8 mouse cellular contexts compared by ENCODE assay signal in genomic region chr11:3912875-3913271, GRCm38 (mm10). TPM values are rescaled to one million over a fixed set of nuclear protein-coding genes. Genes with fewer than 3 reads are reported as not detected.
DNase-seq lines count a peak whose midpoint lies in the region; ATAC-seq and TF ChIP-seq lines count a peak whose summit lies in the region.

No protein-coding gene starts in this region.

- WGBS in kidney, embryonic 14.5 days = 5% methylated on average over 16 of the region's 16 CpGs
- 2% methylated on average over 16 of the region's 16 CpGs for whole genome bisulfite sequencing in forebrain, embryonic 11.5 days
- 1% methylated on average over 16 of the region's 16 CpGs for WGBS in hindbrain, embryonic 12.5 days
- WGBS in liver, embryonic 11.5 days = 9% methylated on average over 16 of the region's 16 CpGs
- WGBS in midbrain, postnatal 0 days = 2% methylated on average over 16 of the region's 16 CpGs

- no peak for DNase-seq in kidney, adult 11 months
- peak; percentile 62 for DNase-seq in adrenal gland, postnatal 14 days
- peak; percentile 74 for DNase-seq in forebrain, embryonic 11.5 days (ENCODE audit: low spot score)
- peak; percentile 51 for DNase-seq in liver, embryonic 11.5 days (ENCODE audit: low spot score)
- peak; percentile 31 for DNase-seq in midbrain, postnatal 0 days (ENCODE audit: low spot score)

- H3K4me2 ChIP-seq in kidney, embryonic 14.5 days (replicated peaks; ENCODE audit: low read depth, low read length) = peak overlapping the region; percentile 96
- peak overlapping the region; percentile 91 for H3K4me2 ChIP-seq in forebrain, embryonic 11.5 days (ENCODE audit: low read depth, low read length, severe bottlenecking)
- peak overlapping the region; percentile 71 for H3K4me2 ChIP-seq in hindbrain, embryonic 12.5 days (replicated peaks)
- H3K4me2 ChIP-seq in liver, embryonic 11.5 days = peak overlapping the region; percentile 96
- H3K4me2 ChIP-seq in midbrain, postnatal 0 days (ENCODE audit: low read depth, low read length, poor library complexity, severe bottlenecking) = peak overlapping the region; percentile 95

- no peak overlapping the region for H3K27ac ChIP-seq in kidney, embryonic 14.5 days (ENCODE audit: low read depth, low read length)
- H3K27ac ChIP-seq in forebrain, embryonic 11.5 days (ENCODE audit: low read depth, low read length) = no peak overlapping the region
- no peak overlapping the region for H3K27ac ChIP-seq in hindbrain, embryonic 12.5 days
- no peak overlapping the region for H3K27ac ChIP-seq in liver, embryonic 11.5 days (ENCODE audit: low read depth, low read length)
- H3K27ac ChIP-seq in midbrain, postnatal 0 days (ENCODE audit: low read depth, low read length) = peak overlapping the region; percentile 82

- H3K4me1 ChIP-seq in kidney, embryonic 14.5 days (ENCODE audit: control insufficient read depth, insufficient read depth, low read length) = peaks cover 18% of the 10 kb centered on the region
- H3K4me1 ChIP-seq in forebrain, embryonic 11.5 days (replicated peaks; ENCODE audit: control insufficient read depth, insufficient read depth, low read length) = peaks cover 16% of the 10 kb centered on the region
- peaks cover 38% of the 10 kb centered on the region for H3K4me1 ChIP-seq in hindbrain, embryonic 12.5 days
- H3K4me1 ChIP-seq in liver, embryonic 11.5 days (replicated peaks; ENCODE audit: control insufficient read depth, insufficient read depth, low read length) = peaks cover 19% of the 10 kb centered on the region
- H3K4me1 ChIP-seq in midbrain, postnatal 0 days (ENCODE audit: insufficient read depth, low read length) = peaks cover 32% of the 10 kb centered on the region

- peak overlapping the region; percentile 58 for H3K9ac ChIP-seq in kidney, embryonic 14.5 days (ENCODE audit: low read depth, low read length)
- H3K9ac ChIP-seq in forebrain, embryonic 11.5 days (ENCODE audit: low read length) = peak overlapping the region; percentile 63
- H3K9ac ChIP-seq in hindbrain, embryonic 12.5 days = peak overlapping the region; percentile 75
- peak overlapping the region; percentile 26; the same call in 1 of the 2 replicates for H3K9ac ChIP-seq in liver, embryonic 11.5 days (ENCODE audit: low read depth, low read length)
- peak overlapping the region; percentile 76 for H3K9ac ChIP-seq in midbrain, postnatal 0 days (replicated peaks; ENCODE audit: low read length, poor library complexity, severe bottlenecking)

- no peak; the same call in 1 of the 2 replicates for ATAC-seq in kidney, embryonic 14.5 days (ENCODE audit: low FRiP score, low TSS enrichment)
- peak; percentile 28; the same call in 1 of the 2 replicates for ATAC-seq in forebrain, embryonic 11.5 days (replicated peaks; ENCODE audit: low FRiP score)
- ATAC-seq in hindbrain, embryonic 12.5 days (ENCODE audit: low FRiP score) = peak; percentile 9; the same call in 1 of the 2 replicates
- no peak for ATAC-seq in liver, embryonic 11.5 days (replicated peaks; ENCODE audit: low FRiP score)
- peak; percentile 15 for ATAC-seq in midbrain, postnatal 0 days (ENCODE audit: low FRiP score)
- ATAC-seq in activated CD4-positive, CD25-positive, alpha-beta regulatory T cell, adult 4 months = no peak

- no peaks in the 10 kb centered on the region for H3K9me3 ChIP-seq in kidney, embryonic 14.5 days (ENCODE audit: control insufficient read depth, low read length)
- H3K9me3 ChIP-seq in forebrain, embryonic 11.5 days (ENCODE audit: control insufficient read depth, low read length) = no peaks in the 10 kb centered on the region
- no peaks in the 10 kb centered on the region for H3K9me3 ChIP-seq in hindbrain, embryonic 12.5 days (replicated peaks)
- no peaks in the 10 kb centered on the region for H3K9me3 ChIP-seq in liver, embryonic 11.5 days (ENCODE audit: control insufficient read depth, low read length)
- H3K9me3 ChIP-seq in midbrain, postnatal 0 days (ENCODE audit: low read length) = no peaks in the 10 kb centered on the region

- H3K4me3 ChIP-seq in kidney, embryonic 14.5 days (ENCODE audit: low read length) = peak overlapping the region; percentile 59
- peak overlapping the region; percentile 54 for H3K4me3 ChIP-seq in forebrain, embryonic 11.5 days (ENCODE audit: low read depth, low read length)
- H3K4me3 ChIP-seq in hindbrain, embryonic 12.5 days = peak overlapping the region; percentile 63
- peak overlapping the region; percentile 63 for H3K4me3 ChIP-seq in liver, embryonic 11.5 days (ENCODE audit: low read depth, low read length)
- H3K4me3 ChIP-seq in midbrain, postnatal 0 days (ENCODE audit: low read depth, low read length) = peak overlapping the region; percentile 56

- peak; percentile 37 for TF ChIP-seq CTCF in midbrain, postnatal 0 days (IDR thresholded peaks at IDR 0.05)

- H3K36me3 ChIP-seq in kidney, embryonic 14.5 days (ENCODE audit: control insufficient read depth, insufficient read depth, low read length) = no peaks in the 10 kb centered on the region
- no peaks in the 10 kb centered on the region for H3K36me3 ChIP-seq in forebrain, embryonic 11.5 days (ENCODE audit: control insufficient read depth, insufficient read depth, low read length)
- no peaks in the 10 kb centered on the region for H3K36me3 ChIP-seq in hindbrain, embryonic 12.5 days
- H3K36me3 ChIP-seq in liver, embryonic 11.5 days (ENCODE audit: control insufficient read depth, insufficient read depth, low read length) = no peaks in the 10 kb centered on the region
- H3K36me3 ChIP-seq in midbrain, postnatal 0 days (ENCODE audit: insufficient read depth, low read length) = no peaks in the 10 kb centered on the region

- H3K27me3 ChIP-seq in kidney, embryonic 14.5 days (ENCODE audit: control insufficient read depth, insufficient read depth, low read length) = peaks cover 5% of the 10 kb centered on the region
- peaks cover 2% of the 10 kb centered on the region; the same call in 1 of the 2 replicates for H3K27me3 ChIP-seq in forebrain, embryonic 11.5 days (ENCODE audit: control insufficient read depth, insufficient read depth, low read length)
- peaks cover 11% of the 10 kb centered on the region for H3K27me3 ChIP-seq in hindbrain, embryonic 12.5 days
- peaks cover 20% of the 10 kb centered on the region for H3K27me3 ChIP-seq in liver, embryonic 11.5 days (replicated peaks; ENCODE audit: control insufficient read depth, insufficient read depth, low read length)
- no peaks in the 10 kb centered on the region for H3K27me3 ChIP-seq in midbrain, postnatal 0 days (ENCODE audit: insufficient read depth, low read length)

RNA-seq across cellular contexts. Expression of gene Slc35e4, which starts 1.6 kb away (rescaled TPM):
- polyA plus RNA-seq in kidney, embryonic 14.5 days (2014; fragmentation: Nextera tagmentation; extraction: Ambion mirVana) = 3.0 and 3.8 TPM in 2 replicates
- 3.4 and 5.4 TPM in 2 replicates for total RNA-seq in adrenal gland, postnatal 14 days (2021)
- 3.5 and 3.9 TPM in 2 replicates for polyA plus RNA-seq in forebrain, embryonic 11.5 days (2014; fragmentation: Nextera tagmentation; extraction: Ambion mirVana)
- 7.6 and 7.9 TPM in 2 replicates for polyA plus RNA-seq in hindbrain, embryonic 12.5 days (2016; fragmentation: Nextera tagmentation; extraction: Ambion mirVana)
- 0.97 and 1.4 TPM in 2 replicates for polyA plus RNA-seq in liver, embryonic 11.5 days (2014; fragmentation: Nextera tagmentation; extraction: Ambion mirVana)
- 48.2 and 56.5 TPM in 2 replicates for total RNA-seq in midbrain, postnatal 0 days (2014; rRNA removed)
- polyA plus RNA-seq in midbrain, postnatal 0 days (2015; fragmentation: Nextera tagmentation; extraction: Ambion mirVana) = 27.3 and 27.4 TPM in 2 replicates
- 1 to 10 TPM; 1.1 to 1.2 TPM for polyA plus RNA-seq in activated CD4-positive, CD25-positive, alpha-beta regulatory T cell, adult 4 months (2017; shearing (Covaris generic))

RNA-seq across cellular contexts. Expression of gene Dusp18, which starts 17.8 kb away (rescaled TPM):
- polyA plus RNA-seq in kidney, embryonic 14.5 days (2014; fragmentation: Nextera tagmentation; extraction: Ambion mirVana) = 10.0 and 14.7 TPM in 2 replicates
- total RNA-seq in adrenal gland, postnatal 14 days (2021) = 4.3 and 5.2 TPM in 2 replicates
- 22.5 and 23.7 TPM in 2 replicates for polyA plus RNA-seq in forebrain, embryonic 11.5 days (2014; fragmentation: Nextera tagmentation; extraction: Ambion mirVana)
- polyA plus RNA-seq in hindbrain, embryonic 12.5 days (2016; fragmentation: Nextera tagmentation; extraction: Ambion mirVana) = 27.7 and 29.1 TPM in 2 replicates
- polyA plus RNA-seq in liver, embryonic 11.5 days (2014; fragmentation: Nextera tagmentation; extraction: Ambion mirVana) = 2.0 and 2.5 TPM in 2 replicates
- 20.7 and 23.7 TPM in 2 replicates for total RNA-seq in midbrain, postnatal 0 days (2014; rRNA removed)
- polyA plus RNA-seq in midbrain, postnatal 0 days (2015; fragmentation: Nextera tagmentation; extraction: Ambion mirVana) = 20.5 and 24.1 TPM in 2 replicates
- polyA plus RNA-seq in activated CD4-positive, CD25-positive, alpha-beta regulatory T cell, adult 4 months (2017; shearing (Covaris generic)) = under 1 TPM; 0.10 to 0.20 TPM

RNA-seq across cellular contexts. Expression of gene 4921536K21Rik, which starts 18.0 kb away (rescaled TPM):
- 0.20 and 0.40 TPM in 2 replicates for polyA plus RNA-seq in kidney, embryonic 14.5 days (2014; fragmentation: Nextera tagmentation; extraction: Ambion mirVana)
- total RNA-seq in adrenal gland, postnatal 14 days (2021) = 0.59 and 0.83 TPM in 2 replicates
- 0.51 and 0.60 TPM in 2 replicates for polyA plus RNA-seq in forebrain, embryonic 11.5 days (2014; fragmentation: Nextera tagmentation; extraction: Ambion mirVana)
- polyA plus RNA-seq in hindbrain, embryonic 12.5 days (2016; fragmentation: Nextera tagmentation; extraction: Ambion mirVana) = 0.72 and 0.82 TPM in 2 replicates
- polyA plus RNA-seq in liver, embryonic 11.5 days (2014; fragmentation: Nextera tagmentation; extraction: Ambion mirVana) = not detected in 2 replicates
- 0.49 and 0.61 TPM in 2 replicates for total RNA-seq in midbrain, postnatal 0 days (2014; rRNA removed)
- polyA plus RNA-seq in midbrain, postnatal 0 days (2015; fragmentation: Nextera tagmentation; extraction: Ambion mirVana) = 0.28 and 0.41 TPM in 2 replicates
- not detected for polyA plus RNA-seq in activated CD4-positive, CD25-positive, alpha-beta regulatory T cell, adult 4 months (2017; shearing (Covaris generic))

RNA-seq across cellular contexts. Expression of gene Tcn2, which starts 19.1 kb away (rescaled TPM):
- polyA plus RNA-seq in kidney, embryonic 14.5 days (2014; fragmentation: Nextera tagmentation; extraction: Ambion mirVana) = 49.7 and 61.8 TPM in 2 replicates
- 107 and 112 TPM in 2 replicates for total RNA-seq in adrenal gland, postnatal 14 days (2021)
- 23.1 and 26.0 TPM in 2 replicates for polyA plus RNA-seq in forebrain, embryonic 11.5 days (2014; fragmentation: Nextera tagmentation; extraction: Ambion mirVana)
- polyA plus RNA-seq in hindbrain, embryonic 12.5 days (2016; fragmentation: Nextera tagmentation; extraction: Ambion mirVana) = 34.1 and 35.3 TPM in 2 replicates
- 21.1 and 22.7 TPM in 2 replicates for polyA plus RNA-seq in liver, embryonic 11.5 days (2014; fragmentation: Nextera tagmentation; extraction: Ambion mirVana)
- 20.9 and 28.8 TPM in 2 replicates for total RNA-seq in midbrain, postnatal 0 days (2014; rRNA removed)
- 22.0 and 27.0 TPM in 2 replicates for polyA plus RNA-seq in midbrain, postnatal 0 days (2015; fragmentation: Nextera tagmentation; extraction: Ambion mirVana)
- polyA plus RNA-seq in activated CD4-positive, CD25-positive, alpha-beta regulatory T cell, adult 4 months (2017; shearing (Covaris generic)) = 10 to 100 TPM; 20.4 to 23.1 TPM

RNA-seq across cellular contexts. Expression of gene Osbp2, which starts 49.2 kb away (rescaled TPM):
- 0.46 and 0.81 TPM in 2 replicates for polyA plus RNA-seq in kidney, embryonic 14.5 days (2014; fragmentation: Nextera tagmentation; extraction: Ambion mirVana)
- 1.9 and 2.1 TPM in 2 replicates for total RNA-seq in adrenal gland, postnatal 14 days (2021)
- polyA plus RNA-seq in forebrain, embryonic 11.5 days (2014; fragmentation: Nextera tagmentation; extraction: Ambion mirVana) = 1.2 and 2.0 TPM in 2 replicates
- polyA plus RNA-seq in hindbrain, embryonic 12.5 days (2016; fragmentation: Nextera tagmentation; extraction: Ambion mirVana) = 7.0 and 8.8 TPM in 2 replicates
- polyA plus RNA-seq in liver, embryonic 11.5 days (2014; fragmentation: Nextera tagmentation; extraction: Ambion mirVana) = 0.32 and 0.38 TPM in 2 replicates
- 67.2 and 96.0 TPM in 2 replicates for total RNA-seq in midbrain, postnatal 0 days (2014; rRNA removed)
- polyA plus RNA-seq in midbrain, postnatal 0 days (2015; fragmentation: Nextera tagmentation; extraction: Ambion mirVana) = 51.8 and 52.5 TPM in 2 replicates
- polyA plus RNA-seq in activated CD4-positive, CD25-positive, alpha-beta regulatory T cell, adult 4 months (2017; shearing (Covaris generic)) = not detected

Comparison
In these comparisons a context has a peak if more than half of its experiments do, and no peak if none do; other contexts are left out.
1. ATAC-seq: peak in forebrain, embryonic 11.5 days (single experiment), hindbrain, embryonic 12.5 days (single experiment) and midbrain, postnatal 0 days (single experiment); none in kidney, embryonic 14.5 days (single experiment), liver, embryonic 11.5 days (single experiment) and activated CD4-positive, CD25-positive, alpha-beta regulatory T cell, adult 4 months (single experiment).
2. H3K9ac ChIP-seq: peak in every context shown above with its lines; median percentile 76 in midbrain, postnatal 0 days; 75 in hindbrain, embryonic 12.5 days; 63 in forebrain, embryonic 11.5 days; 58 in kidney, embryonic 14.5 days; 26 in liver, embryonic 11.5 days.
3. Peak in every context shown above with its lines, with median percentiles within 50 percentile points of each other: H3K4me2 ChIP-seq and H3K4me3 ChIP-seq.